Mouse (Mus musculus): ENCODE measurements around the gene Smyd1. TPM values are rescaled to one million over a fixed set of nuclear protein-coding genes. Genes with fewer than 3 reads are reported as not detected.
A peak's percentile ranks its signal among the peaks of the same experiment; 100 is the strongest.

The Smyd1 gene
- polyA plus RNA-seq, 1 experiment from 2014 or later: 0.56 TPM

GRCm38 (mm10) chr6:71254456-71254855 is 67.6 kb downstream of the Smyd1 start:
- WGBS: 86% methylated on average over 6 of the region's 6 CpGs
- DNase-seq (ENCODE audit: low spot score) (no peak), ATAC-seq (ENCODE audit: low FRiP score, low TSS enrichment) (no peak)
- Histone ChIP-seq H3K36me3 (ENCODE audit: control insufficient read depth, insufficient read depth, low read length) (no peaks in the 10 kb centered on the region), H3K27ac (replicated peaks) (no peak overlapping the region), H3K4me2 (replicated peaks; ENCODE audit: low read depth) (no peak overlapping the region), H3K4me1 (replicated peaks; ENCODE audit: control insufficient read depth, insufficient read depth) (no peaks in the 10 kb centered on the region), H3K9me3 (ENCODE audit: control insufficient read depth, low read length) (no peaks in the 10 kb centered on the region), H3K27me3 (ENCODE audit: control insufficient read depth, insufficient read depth, low read length) (no peaks in the 10 kb centered on the region), H3K4me3 (ENCODE audit: low read depth, low read length) (no peak overlapping the region), H3K9ac (ENCODE audit: low read length) (no peak overlapping the region)
- TF ChIP-seq EP300 (optimal IDR thresholded peaks at IDR 0.05): no peak
- no peak for TF ChIP-seq CTCF (IDR thresholded peaks at IDR 0.05; ENCODE audit: low read depth)

- ATAC-seq (ENCODE audit: low FRiP score, low TSS enrichment): no peak
- no peaks in the 10 kb centered on the region for H3K4me1 ChIP-seq (replicated peaks; ENCODE audit: control insufficient read depth, insufficient read depth)
- H3K9ac ChIP-seq (ENCODE audit: low read length): no peak overlapping the region
- no peak for DNase-seq (ENCODE audit: low spot score)
- no peaks in the 10 kb centered on the region for H3K36me3 ChIP-seq (ENCODE audit: control insufficient read depth, insufficient read depth, low read length)
- no peaks in the 10 kb centered on the region for H3K27me3 ChIP-seq (ENCODE audit: control insufficient read depth, insufficient read depth, low read length)
- TF ChIP-seq EP300 (optimal IDR thresholded peaks at IDR 0.05) (no peak), CTCF (IDR thresholded peaks at IDR 0.05; ENCODE audit: low read depth) (no peak)
- H3K4me3 ChIP-seq (ENCODE audit: low read depth, low read length): no peak overlapping the region
- H3K27ac ChIP-seq (replicated peaks): no peak overlapping the region
- H3K9me3 ChIP-seq (ENCODE audit: control insufficient read depth, low read length): no peaks in the 10 kb centered on the region
- H3K4me2 ChIP-seq (replicated peaks; ENCODE audit: low read depth): no peak overlapping the region
- 76% methylated on average over 8 of the region's 8 CpGs for WGBS
Observed at GRCm38 (mm10) chr6:71250951-71251350, 71.1 kb downstream of the Smyd1 start.

GRCm38 (mm10) chr6:71249615-71250014 is 72.4 kb downstream of the Smyd1 start:
- Histone ChIP-seq H3K27ac (replicated peaks) (no peak overlapping the region), H3K36me3 (ENCODE audit: control insufficient read depth, insufficient read depth, low read length) (no peaks in the 10 kb centered on the region), H3K4me3 (ENCODE audit: low read depth, low read length) (no peak overlapping the region), H3K9me3 (ENCODE audit: control insufficient read depth, low read length) (no peaks in the 10 kb centered on the region), H3K27me3 (ENCODE audit: control insufficient read depth, insufficient read depth, low read length) (no peaks in the 10 kb centered on the region), H3K4me2 (replicated peaks; ENCODE audit: low read depth) (no peak overlapping the region), H3K4me1 (replicated peaks; ENCODE audit: control insufficient read depth, insufficient read depth) (no peaks in the 10 kb centered on the region), H3K9ac (ENCODE audit: low read length) (no peak overlapping the region)
- DNase-seq (ENCODE audit: low spot score): no peak
- WGBS: 84% methylated on average over 3 of the region's 3 CpGs
- TF ChIP-seq EP300 (optimal IDR thresholded peaks at IDR 0.05): no peak
- TF ChIP-seq CTCF (IDR thresholded peaks at IDR 0.05; ENCODE audit: low read depth): no peak
- ATAC-seq (ENCODE audit: low FRiP score, low TSS enrichment): no peak

- TF ChIP-seq EP300 (optimal IDR thresholded peaks at IDR 0.05): no peak
- no peak for TF ChIP-seq CTCF (IDR thresholded peaks at IDR 0.05; ENCODE audit: low read depth)
- H3K27me3 ChIP-seq (ENCODE audit: control insufficient read depth, insufficient read depth, low read length): no peaks in the 10 kb centered on the region
- no peaks in the 10 kb centered on the region for H3K4me1 ChIP-seq (replicated peaks; ENCODE audit: control insufficient read depth, insufficient read depth)
- ATAC-seq (ENCODE audit: low FRiP score, low TSS enrichment) (no peak), DNase-seq (ENCODE audit: low spot score) (no peak)
- H3K4me3 ChIP-seq (ENCODE audit: low read depth, low read length): no peak overlapping the region
- no peak overlapping the region for H3K4me2 ChIP-seq (replicated peaks; ENCODE audit: low read depth)
- H3K9me3 ChIP-seq (ENCODE audit: control insufficient read depth, low read length): no peaks in the 10 kb centered on the region
- H3K9ac ChIP-seq (ENCODE audit: low read length): no peak overlapping the region
- H3K36me3 ChIP-seq (ENCODE audit: control insufficient read depth, insufficient read depth, low read length): no peaks in the 10 kb centered on the region
- no peak overlapping the region for H3K27ac ChIP-seq (replicated peaks)
- 94% methylated on average over 1 of the region's 1 CpGs for WGBS
Observed at GRCm38 (mm10) chr6:71248420-71248819, 73.6 kb downstream of the Smyd1 start.

GRCm38 (mm10) chr6:71243258-71243657 is 78.8 kb downstream of the Smyd1 start:
- ATAC-seq (ENCODE audit: low FRiP score, low TSS enrichment) (no peak), DNase-seq (ENCODE audit: low spot score) (no peak)
- no peak overlapping the region for H3K9ac ChIP-seq (ENCODE audit: low read length)
- H3K27me3 ChIP-seq (ENCODE audit: control insufficient read depth, insufficient read depth, low read length): no peaks in the 10 kb centered on the region
- H3K27ac ChIP-seq (replicated peaks): no peak overlapping the region
- H3K36me3 ChIP-seq (ENCODE audit: control insufficient read depth, insufficient read depth, low read length): no peaks in the 10 kb centered on the region
- H3K4me2 ChIP-seq (replicated peaks; ENCODE audit: low read depth): no peak overlapping the region
- 86% methylated on average over 3 of the region's 3 CpGs for WGBS
- H3K9me3 ChIP-seq (ENCODE audit: control insufficient read depth, low read length): no peaks in the 10 kb centered on the region
- H3K4me1 ChIP-seq (replicated peaks; ENCODE audit: control insufficient read depth, insufficient read depth): no peaks in the 10 kb centered on the region
- H3K4me3 ChIP-seq (ENCODE audit: low read depth, low read length): no peak overlapping the region
- TF ChIP-seq CTCF (IDR thresholded peaks at IDR 0.05; ENCODE audit: low read depth): peak; percentile 18; the same call in 1 of the 2 replicates
- no peak for TF ChIP-seq EP300 (optimal IDR thresholded peaks at IDR 0.05)

- DNase-seq (ENCODE audit: low spot score): no peak
- Histone ChIP-seq H3K4me3 (ENCODE audit: low read depth, low read length) (no peak overlapping the region), H3K9ac (ENCODE audit: low read length) (no peak overlapping the region), H3K27me3 (ENCODE audit: control insufficient read depth, insufficient read depth, low read length) (no peaks in the 10 kb centered on the region), H3K36me3 (ENCODE audit: control insufficient read depth, insufficient read depth, low read length) (no peaks in the 10 kb centered on the region), H3K27ac (replicated peaks) (no peak overlapping the region), H3K4me1 (replicated peaks; ENCODE audit: control insufficient read depth, insufficient read depth) (no peaks in the 10 kb centered on the region), H3K9me3 (ENCODE audit: control insufficient read depth, low read length) (no peaks in the 10 kb centered on the region), H3K4me2 (replicated peaks; ENCODE audit: low read depth) (no peak overlapping the region)
- TF ChIP-seq EP300 (optimal IDR thresholded peaks at IDR 0.05) (no peak), CTCF (IDR thresholded peaks at IDR 0.05; ENCODE audit: low read depth) (no peak)
- WGBS: 60% methylated on average over 1 of the region's 1 CpGs
- ATAC-seq (ENCODE audit: low FRiP score, low TSS enrichment): no peak
Observed at GRCm38 (mm10) chr6:71242811-71243210, 79.2 kb downstream of the Smyd1 start.
